Mouse (Mus musculus) limb, embryonic 14.5 days (tissue): Measurements from ENCODE around the gene Trappc3. TPM values are rescaled to one million over a fixed set of nuclear protein-coding genes. Genes with fewer than 3 reads are reported as not detected.

Experiments used
- ATAC-seq: fragments of 200-750 bp; cut with Nextera tagmentation; 2 replicates; pipeline ENCODE4 v1.8.0; 2017; ENCODE audit warnings: low read depth, moderate number of reproducible peaks, moderate TSS enrichment; ENCODE audit not compliant: low FRiP score
- DNase-seq: peaks from one replicate; pipeline ENCODE4 v3.0.0-alpha.2; 2015; ENCODE audit warnings: low spot score
- H3K27ac ChIP-seq: fragments of 300-500 bp; sonication (generic); replicated peaks from 2 replicates; pipeline ENCODE4 v1.5.1; 2014; ENCODE audit warnings: low read depth, mild to moderate bottlenecking, low read length, moderate library complexity, mixed read lengths
- H3K27me3 ChIP-seq: fragments of 300-500 bp; sonication (generic); 2 replicates; pipeline ENCODE4 v1.6.1; 2014; ENCODE audit warnings: low read length, mixed read lengths; ENCODE audit not compliant: control insufficient read depth, insufficient read depth
- H3K36me3 ChIP-seq: fragments of 300-500 bp; sonication (generic); 2 replicates; pipeline ENCODE4 v1.6.1; 2014; ENCODE audit warnings: mild to moderate bottlenecking, low read length, moderate library complexity, mixed read lengths; ENCODE audit not compliant: control insufficient read depth, insufficient read depth
- H3K4me1 ChIP-seq: fragments of 300-500 bp; sonication (generic); 2 replicates; pipeline ENCODE4 v1.6.1; 2014; ENCODE audit warnings: antibody characterized with exemption, low read length, mixed read lengths; ENCODE audit not compliant: control insufficient read depth, insufficient read depth
- H3K4me2 ChIP-seq: fragments of 300-500 bp; sonication (generic); replicated peaks from 2 replicates; pipeline ENCODE4 v1.6.1; 2014; ENCODE audit warnings: low read depth, mild to moderate bottlenecking, low read length, moderate library complexity; ENCODE audit not compliant: severe bottlenecking
- H3K4me3 ChIP-seq: fragments of 300-500 bp; sonication (generic); replicated peaks from 2 replicates; pipeline ENCODE4 v1.5.1; 2014; ENCODE audit warnings: low read length
- H3K9ac ChIP-seq: fragments of 300-500 bp; sonication (generic); 2 replicates; pipeline ENCODE4 v1.6.1; 2014; ENCODE audit warnings: mild to moderate bottlenecking, low read depth, low read length, moderate library complexity; ENCODE audit not compliant: severe bottlenecking
- H3K9me3 ChIP-seq: fragments of 300-500 bp; sonication (generic); 2 replicates; pipeline ENCODE4 v1.6.1; 2016; ENCODE audit warnings: low read length; ENCODE audit not compliant: control insufficient read depth
- POLR2A ChIP-seq: fragments of 200-500 bp; IDR thresholded peaks from 2 replicates; pipeline ENCODE4 v1.8.0; 2012; ENCODE audit warnings: inconsistent platforms, mild to moderate bottlenecking, moderate library complexity, borderline replicate concordance; ENCODE audit not compliant: insufficient read depth, insufficient read length; ENCODE audit errors: extremely low read depth
- WGBS: fragments of 180-500 bp; shearing (Covaris S2); extraction: QIAGEN DNeasy Blood & Tissue Kit; methylation state at CpG from one replicate; pipeline ENCODE4 v1.1.7; 2014; 5-methylcytosine and 5-hydroxymethylcytosine counted together
- polyA plus RNA-seq, 2 experiments: library from polyadenylated mRNA; depleted of rRNA in 1 of 2; stranded (reverse) in 1 of 2; unstranded in 1 of 2; fragments of >200 nt; fragmentation: Nextera tagmentation in 1 of 2; extraction: Ambion mirVana in 1 of 2; gene quantifications; 2 replicates each; pipeline versions ENCODE4 v1.2.1 to v1.2.3; 2012 to 2014

Gene Trappc3
- polyA plus RNA-seq, 2 experiments: 34.5 to 113 TPM

DNA sequence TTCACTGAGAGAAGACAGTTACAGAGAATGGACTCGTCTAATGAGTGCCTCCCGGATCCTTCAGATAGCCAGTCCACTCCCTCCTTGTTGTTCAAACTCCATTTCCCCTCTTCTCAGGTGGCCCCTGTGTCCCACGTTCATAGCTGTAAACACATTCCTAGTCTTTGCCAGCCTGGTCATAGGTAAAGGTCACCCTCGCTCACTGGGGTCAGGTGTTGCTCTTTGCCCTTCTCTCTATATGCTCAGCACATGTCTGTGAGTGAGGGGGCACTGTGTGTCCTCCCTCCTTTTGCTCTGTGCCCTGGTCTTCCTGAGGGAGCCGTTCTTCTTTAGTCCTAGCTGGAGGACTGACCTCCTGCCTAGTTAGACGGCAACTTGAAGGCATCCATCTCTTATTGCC lies 57.7 kb downstream of the Trappc3 start:
- no peaks in the 10 kb centered on the region for H3K9me3 ChIP-seq
- H3K4me1 ChIP-seq: peaks cover 17% of the 10 kb centered on the region
- WGBS: 89% methylated on average over 6 of the region's 6 CpGs
- DNase-seq (no peak), ATAC-seq (no peak)
- no peaks in the 10 kb centered on the region for H3K27me3 ChIP-seq
- H3K4me3 ChIP-seq: no peak overlapping the region
- no peak overlapping the region for H3K9ac ChIP-seq
- no peak overlapping the region for H3K27ac ChIP-seq
- H3K36me3 ChIP-seq: peaks cover 32% of the 10 kb centered on the region
- TF ChIP-seq POLR2A: no peak
- no peak overlapping the region for H3K4me2 ChIP-seq

DNA sequence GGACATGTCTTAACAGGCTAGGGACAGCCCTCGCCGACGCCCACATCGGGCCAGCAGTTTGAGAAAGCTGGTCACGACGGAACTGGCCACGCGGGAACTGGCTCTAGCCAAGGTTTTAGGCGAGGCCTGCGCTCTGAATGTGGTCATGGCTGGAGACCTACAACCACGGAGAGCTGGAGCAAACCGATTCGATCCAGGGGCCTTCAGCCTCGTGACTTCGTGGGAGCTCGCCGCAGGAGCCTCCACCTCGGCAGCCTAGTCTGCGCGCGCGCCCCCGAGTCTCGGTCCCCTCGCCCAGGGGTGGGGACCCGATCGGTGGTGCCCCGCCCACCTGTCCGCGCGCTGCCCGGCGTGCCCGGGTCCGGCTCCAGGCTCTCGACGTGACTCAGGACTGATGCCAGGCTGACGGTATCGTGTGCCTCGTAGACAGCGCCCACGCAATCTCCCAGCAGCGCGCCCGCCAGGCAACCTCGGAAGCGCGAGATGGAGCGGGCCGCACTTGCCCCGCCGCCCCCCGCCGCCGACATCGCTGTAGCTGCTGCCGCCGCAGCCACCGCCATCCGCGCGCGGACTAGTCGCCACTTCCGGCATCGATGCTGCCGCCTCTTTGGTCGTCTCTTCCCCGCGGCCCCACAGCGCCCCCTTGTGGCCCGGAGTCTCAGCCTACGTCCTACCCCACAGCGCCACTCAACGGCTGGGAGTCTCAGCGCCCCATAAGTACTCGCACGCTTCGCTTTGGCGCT lies 59.2 kb downstream of the Trappc3 start, which contains the start of gene Adprhl2:
Adprhl2 (minus strand) TSS at position 593 of the 743 bp plus-strand sequence.
- no peaks in the 10 kb centered on the region for H3K9me3 ChIP-seq
- under 1% methylated on average over 65 of the region's 80 CpGs for WGBS
- peak; percentile 94 for DNase-seq
- peaks cover 29% of the 10 kb centered on the region for H3K4me1 ChIP-seq
- peak within 1 kb of the TSS; percentile 78 for H3K9ac ChIP-seq
- peak within 1 kb of the TSS; percentile 65 for H3K27ac ChIP-seq
- peak within 1 kb of the TSS; percentile 84 for H3K4me3 ChIP-seq
- ATAC-seq: peak; percentile 85
- H3K27me3 ChIP-seq: no peaks in the 10 kb centered on the region
- peak; percentile 50; the same call in 1 of the 2 replicates for TF ChIP-seq POLR2A
- peak within 1 kb of the TSS; percentile 84 for H3K4me2 ChIP-seq
- peaks cover 23% of the 10 kb centered on the region for H3K36me3 ChIP-seq

DNA sequence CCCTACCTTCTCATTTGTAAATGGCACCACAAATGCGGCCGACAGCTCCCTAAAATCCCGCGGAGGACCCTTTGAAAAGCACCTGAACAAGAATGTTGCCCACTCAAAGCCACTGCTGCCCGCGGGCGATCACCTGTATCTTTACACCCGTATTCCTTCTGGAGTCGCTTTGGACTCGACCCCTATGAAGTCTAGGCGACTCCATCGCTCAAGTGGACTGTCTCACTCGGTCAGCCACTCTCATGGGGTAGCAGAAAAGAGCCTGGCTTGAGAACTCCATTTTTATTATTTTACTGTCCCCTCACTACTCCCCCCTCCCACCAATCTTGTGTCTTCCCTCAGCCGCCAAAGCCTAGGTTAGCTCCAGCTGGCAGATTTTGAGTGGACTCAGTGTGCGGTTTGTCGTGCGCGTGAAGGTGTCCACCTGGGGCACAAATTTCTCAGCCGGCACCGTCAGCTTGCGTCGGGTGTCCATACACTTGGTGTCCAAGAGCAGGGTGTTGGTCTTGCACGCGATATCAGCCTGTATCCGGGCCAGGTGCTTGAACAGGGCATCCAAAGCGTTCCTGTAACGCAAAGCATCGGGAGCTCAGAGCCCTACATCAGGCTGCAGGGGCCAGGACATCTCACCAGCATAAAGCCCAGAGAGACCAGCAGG lies 59.9 kb downstream of the Trappc3 start:
- Histone ChIP-seq H3K27ac (0 out of 2 replicates have a peak overlapping the region, but pooled peaks have one; percentile 65), H3K27me3 (no peaks in the 10 kb centered on the region), H3K9me3 (no peaks in the 10 kb centered on the region), H3K4me2 (peak overlapping the region; percentile 84), H3K4me3 (peak overlapping the region; percentile 84), H3K36me3 (peaks cover 16% of the 10 kb centered on the region), H3K4me1 (peaks cover 29% of the 10 kb centered on the region), H3K9ac (no peak overlapping the region)
- 54% methylated on average over 28 of the region's 28 CpGs for WGBS
- DNase-seq (no peak), ATAC-seq (0 out of 2 replicates have a peak, but pooled peaks have one; percentile 0)
- no peak for TF ChIP-seq POLR2A

DNA sequence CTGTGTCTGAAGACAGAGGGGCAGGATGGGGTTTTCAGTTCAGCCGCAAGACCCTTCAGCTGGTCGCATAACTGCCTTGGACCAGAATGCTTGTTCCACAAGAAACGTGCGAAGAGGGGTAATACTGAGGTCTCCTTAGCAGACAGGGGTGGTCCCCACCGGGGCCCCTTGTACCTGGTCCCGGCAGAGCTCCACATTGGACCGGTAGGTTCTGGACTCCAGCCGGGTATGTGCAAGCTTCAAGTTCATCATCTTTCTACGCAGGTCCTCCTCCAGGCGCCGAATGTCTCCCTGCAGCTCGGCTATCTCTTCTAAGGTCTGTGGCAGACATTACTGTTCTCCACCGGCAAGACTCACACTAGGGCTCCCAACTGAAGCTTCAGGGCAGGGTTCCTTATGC lies 60.5 kb downstream of the Trappc3 start:
- peaks cover 9% of the 10 kb centered on the region for H3K36me3 ChIP-seq
- H3K9me3 ChIP-seq: no peaks in the 10 kb centered on the region
- DNase-seq: no peak
- 96% methylated on average over 13 of the region's 13 CpGs for WGBS
- no peak overlapping the region for H3K4me3 ChIP-seq
- no peaks in the 10 kb centered on the region for H3K27me3 ChIP-seq
- no peak overlapping the region for H3K4me2 ChIP-seq
- TF ChIP-seq POLR2A: no peak
- H3K4me1 ChIP-seq: peaks cover 29% of the 10 kb centered on the region
- H3K9ac ChIP-seq: no peak overlapping the region
- H3K27ac ChIP-seq: no peak overlapping the region
- ATAC-seq: no peak

DNA sequence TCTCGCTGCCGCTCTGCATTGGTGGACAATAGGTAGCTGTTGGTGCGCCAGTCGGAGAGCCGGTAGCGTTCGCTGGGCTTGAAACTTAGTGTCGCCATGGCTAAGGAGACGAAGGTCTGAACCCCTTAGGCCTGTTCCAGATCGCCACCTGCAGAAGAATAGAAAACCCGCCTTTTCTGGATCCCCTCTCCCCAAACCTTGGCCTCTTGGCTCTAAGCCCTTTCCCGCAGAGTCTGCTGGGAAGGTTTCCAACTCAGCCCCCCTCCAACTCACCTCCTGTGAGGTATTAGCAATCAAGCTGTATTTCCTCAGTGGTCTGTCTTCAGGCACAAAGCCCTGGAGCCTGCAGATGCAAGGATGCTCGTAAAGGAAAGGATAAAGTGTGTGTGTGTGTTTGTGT lies 62.7 kb downstream of the Trappc3 start:
- H3K27ac ChIP-seq: peak overlapping the region; percentile 63
- ATAC-seq (peak; percentile 41), DNase-seq (peak; percentile 62)
- no peak overlapping the region; the same call in 1 of the 2 replicates for H3K9ac ChIP-seq
- H3K36me3 ChIP-seq: no peaks in the 10 kb centered on the region
- no peak for TF ChIP-seq POLR2A
- H3K4me3 ChIP-seq: peak overlapping the region; percentile 20
- peaks cover 29% of the 10 kb centered on the region for H3K4me1 ChIP-seq
- no peaks in the 10 kb centered on the region for H3K9me3 ChIP-seq
- no peaks in the 10 kb centered on the region for H3K27me3 ChIP-seq
- H3K4me2 ChIP-seq: peak overlapping the region; percentile 44
- WGBS: 18% methylated on average over 13 of the region's 13 CpGs
